Mouse (Mus musculus) left cerebral cortex, adult 11 months (tissue): ENCODE results near the gene Gk2.
A peak's percentile ranks its signal among the peaks of the same experiment; 100 is the strongest.

Source experiments
- DNase-seq: peaks from one replicate; pipeline ENCODE4 v3.0.0; 2022; ENCODE audit warnings: low spot score

Gk2 gene

DNA sequence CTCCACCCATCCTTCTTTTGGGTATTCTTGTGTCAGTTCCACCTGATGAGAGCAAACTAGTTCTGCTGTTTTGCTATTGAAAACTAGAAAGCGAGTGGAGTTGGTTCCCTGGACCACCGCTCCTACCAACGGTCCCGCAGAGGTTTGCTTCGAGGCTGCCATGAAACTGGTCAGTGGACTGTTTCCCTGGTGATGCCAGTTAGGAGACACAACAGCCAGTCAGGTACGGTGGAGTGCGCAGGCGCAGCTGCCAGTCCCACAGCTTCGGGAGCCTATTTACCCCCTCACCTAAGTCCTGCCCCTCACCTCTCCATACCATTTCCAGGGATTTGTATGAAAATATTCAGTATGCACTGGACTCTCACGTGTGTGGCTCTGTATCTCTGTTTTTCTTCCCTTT is at the start of gene Gk2:
Gk2 (minus strand) TSS at position 206 of the 400 bp plus-strand sequence.
- DNase-seq: no peak

GRCm38 (mm10) chr5:97498041-97498440 is 41.2 kb upstream of the Gk2 start:
- DNase-seq: no peak

GRCm38 (mm10) chr5:97495488-97496092 is 38.8 kb upstream of the Gk2 start:
- DNase-seq: no peak

DNA sequence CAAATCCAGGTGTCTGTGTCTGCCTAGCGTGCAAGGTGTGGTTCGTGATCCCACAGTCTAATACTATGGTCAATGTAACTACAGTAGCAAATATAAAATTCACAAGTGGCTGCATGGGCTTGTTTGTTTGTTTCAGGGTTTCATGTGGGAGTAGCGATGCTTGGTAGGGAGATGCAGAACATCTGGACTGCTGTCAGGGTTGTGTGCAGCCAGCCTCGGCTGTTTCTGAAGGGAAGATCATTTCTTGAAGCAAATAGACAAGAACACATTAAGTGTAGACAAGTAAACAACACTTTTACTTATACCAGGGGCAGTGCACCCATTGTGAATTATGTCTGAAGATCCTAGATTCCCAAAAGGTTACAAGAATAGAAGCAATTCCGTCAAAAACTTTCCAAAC is 36.6 kb upstream of the Gk2 start:
- no peak for DNase-seq

- DNase-seq: no peak
These were observed 29.3 kb upstream of the Gk2 start for GRCm38 (mm10) chr5:97486141-97486540.

DNA sequence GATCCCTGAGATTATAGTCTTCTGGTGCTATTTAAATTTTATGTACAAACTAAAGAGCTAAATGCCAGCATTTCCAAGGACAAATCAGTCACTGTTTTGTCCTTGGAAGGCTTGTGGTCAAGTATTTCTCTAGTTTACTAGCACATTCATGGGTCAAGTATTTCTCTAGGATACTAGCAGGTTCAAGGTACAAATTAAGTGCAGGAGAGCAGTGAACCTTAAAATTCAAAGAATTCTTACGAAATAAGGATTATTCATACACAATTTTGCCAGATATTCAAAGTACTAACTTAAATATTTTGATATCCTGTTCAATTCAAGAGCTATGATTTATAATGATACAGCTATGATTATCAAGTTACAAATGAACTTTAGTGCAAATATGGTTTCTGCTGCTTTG is 23.2 kb upstream of the Gk2 start:
- DNase-seq: no peak

- DNase-seq: no peak
These were observed 10.4 kb upstream of the Gk2 start for GRCm38 (mm10) chr5:97467246-97467645.

DNA sequence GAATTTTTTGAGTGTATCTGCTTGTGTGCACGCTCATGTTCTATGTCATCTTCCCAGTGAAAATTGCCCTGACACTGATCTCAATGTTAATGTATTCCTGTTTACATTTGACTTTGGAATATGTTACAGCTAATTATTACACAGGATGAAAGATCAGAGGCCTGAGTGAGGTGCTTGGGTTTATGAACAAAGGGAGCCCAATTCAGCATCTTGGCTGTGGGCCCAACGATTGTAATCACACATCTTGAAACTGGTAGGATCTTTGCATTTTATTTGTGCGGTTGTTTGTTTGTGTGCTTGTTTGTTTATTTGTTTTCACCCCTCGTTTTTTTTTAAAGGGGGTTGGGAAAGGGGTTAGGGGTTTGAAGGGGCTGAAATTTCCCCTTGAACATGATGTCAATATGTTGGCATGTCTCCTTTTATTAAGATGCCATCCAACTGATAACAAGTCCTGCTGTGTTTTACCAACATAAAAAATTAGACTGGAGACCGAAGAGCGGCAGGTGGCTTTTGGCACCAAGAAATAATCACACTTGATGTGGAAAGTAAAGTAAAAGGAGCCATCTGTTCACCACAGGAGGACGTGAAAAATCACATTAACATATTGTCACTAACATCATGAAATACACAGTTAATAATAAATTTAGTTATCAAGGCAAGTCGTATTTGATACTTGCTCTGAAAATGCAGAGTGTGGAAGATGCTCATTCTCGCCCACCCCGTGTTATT is 9.8 kb upstream of the Gk2 start:
- no peak for DNase-seq

DNA sequence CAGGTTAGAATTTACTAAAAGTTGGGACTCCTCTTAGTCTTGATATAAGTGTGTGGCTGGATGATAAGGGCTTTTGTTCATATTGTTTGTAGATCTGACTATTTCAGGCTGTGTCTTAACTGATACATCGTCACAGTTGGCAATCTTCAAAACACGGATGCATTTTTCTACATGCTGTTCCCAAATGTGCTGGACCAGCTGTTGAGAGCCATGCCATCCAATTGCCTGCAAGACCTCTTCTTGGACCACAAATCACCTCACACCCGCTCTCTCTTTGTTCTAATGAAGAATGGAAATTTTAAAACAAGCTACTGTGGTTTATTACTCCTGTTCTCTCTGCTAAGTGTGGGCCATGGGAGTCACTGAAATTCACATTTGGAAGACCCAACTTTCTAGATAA is 9.1 kb upstream of the Gk2 start:
- DNase-seq: no peak

DNA sequence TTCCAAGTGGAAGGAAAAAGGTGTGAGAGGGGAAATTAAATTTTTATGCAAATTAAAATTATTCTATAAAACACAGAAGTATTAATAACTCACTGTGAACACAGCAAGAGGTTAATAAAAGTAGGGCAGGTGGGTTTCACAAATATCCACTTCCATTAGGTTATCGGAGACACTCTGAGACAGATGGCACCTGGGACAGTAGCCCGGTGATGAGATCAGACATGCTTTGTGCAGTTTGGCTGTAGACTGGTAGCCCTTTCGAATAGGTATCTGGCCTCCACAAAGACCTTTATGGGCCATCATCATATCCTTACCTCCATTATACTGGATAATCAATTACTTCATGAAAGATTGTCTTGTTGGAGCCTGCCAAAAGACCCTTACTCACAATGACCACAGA is 6.0 kb upstream of the Gk2 start:
- no peak for DNase-seq

- no peak for DNase-seq
These were observed 5.4 kb downstream of the Gk2 start for GRCm38 (mm10) chr5:97451451-97451850.

DNA sequence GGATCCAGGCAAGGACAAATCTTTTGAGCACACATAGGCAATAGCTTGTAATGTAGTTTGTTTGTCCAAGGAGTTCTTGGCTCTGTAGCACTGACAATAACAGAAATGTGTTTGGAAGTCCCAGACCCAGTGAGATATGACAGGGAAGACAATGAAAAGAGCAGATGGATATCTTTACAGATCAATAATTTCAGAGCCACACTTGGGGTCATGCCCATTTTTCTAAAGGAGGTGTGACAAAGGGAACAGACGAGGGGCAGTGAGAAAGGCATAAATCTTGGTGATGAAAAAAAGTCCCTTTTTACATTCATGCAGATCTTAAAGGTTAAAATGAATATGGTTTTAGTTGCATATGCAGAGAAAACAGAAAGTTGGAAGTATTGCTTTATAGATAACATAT is 12.6 kb downstream of the Gk2 start:
- no peak for DNase-seq

DNA sequence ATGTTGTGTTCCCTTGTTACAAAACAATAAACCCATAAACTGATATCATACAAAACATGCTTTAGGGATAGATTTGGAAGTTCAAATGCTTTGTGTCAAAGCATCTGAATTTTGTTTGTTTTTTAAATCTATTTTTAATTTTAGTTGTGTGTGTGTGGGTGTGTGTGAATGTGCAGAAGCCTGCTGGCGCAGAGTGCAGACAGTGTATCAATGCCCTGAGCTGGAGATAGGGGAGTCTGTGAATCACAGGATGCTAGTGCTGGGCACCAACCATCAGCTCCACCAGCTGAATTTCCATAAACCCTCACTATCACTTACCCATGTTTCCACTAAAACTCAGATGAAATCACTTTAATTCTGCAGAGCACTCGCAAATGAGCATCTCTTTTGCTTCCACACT is 24.3 kb downstream of the Gk2 start:
- DNase-seq: no peak

DNA sequence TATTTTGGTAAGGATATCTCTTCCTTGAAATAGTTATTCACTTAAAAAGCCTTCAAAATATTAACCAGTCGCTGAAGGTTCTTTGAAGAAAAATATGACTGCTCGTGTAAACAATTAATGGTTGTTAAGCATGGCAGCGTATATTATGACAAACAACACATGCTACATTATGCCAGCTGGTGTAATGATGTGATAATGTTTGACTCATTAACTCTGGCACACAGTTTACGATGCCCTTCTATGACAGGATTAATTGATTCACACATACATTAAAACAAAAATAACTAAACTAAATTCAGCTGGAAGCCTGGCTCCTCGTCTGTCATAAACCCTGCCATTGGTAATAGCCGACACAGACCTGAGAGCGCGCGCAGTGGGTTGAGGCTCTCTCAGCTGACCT is 26.8 kb downstream of the Gk2 start:
- DNase-seq: no peak

- no peak for DNase-seq
These were observed 35.2 kb downstream of the Gk2 start for GRCm38 (mm10) chr5:97421669-97422068.

GRCm38 (mm10) chr5:97417185-97417584 is 39.6 kb downstream of the Gk2 start:
- no peak for DNase-seq

DNA sequence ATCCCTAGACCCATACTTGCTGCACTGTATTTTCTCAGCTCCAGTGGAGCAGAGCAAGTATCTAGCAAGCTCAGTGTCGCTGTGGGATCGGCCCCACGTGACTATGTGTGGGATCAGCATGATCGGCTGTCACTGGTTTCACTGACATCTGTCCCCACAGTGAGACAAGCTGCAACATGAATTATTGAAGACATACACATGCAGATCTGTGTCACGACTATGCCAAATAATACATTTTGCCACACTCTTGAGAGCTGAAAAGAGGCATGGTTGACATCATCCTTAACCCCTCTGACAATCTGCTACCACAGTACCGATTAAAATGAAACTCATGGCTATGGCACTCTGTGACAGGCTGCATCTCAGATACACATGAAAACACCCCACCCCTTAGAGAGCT is 41.0 kb downstream of the Gk2 start:
- peak; percentile 2 for DNase-seq

GRCm38 (mm10) chr5:97413716-97414115 is 43.1 kb downstream of the Gk2 start:
- DNase-seq: no peak

GRCm38 (mm10) chr5:97410190-97410589 is 46.6 kb downstream of the Gk2 start:
- DNase-seq: no peak

- no peak for DNase-seq
These were observed 47.6 kb downstream of the Gk2 start for GRCm38 (mm10) chr5:97409234-97409704.
